Mouse (Mus musculus): Measurements from ENCODE around the gene Prm2. TPM values are rescaled to one million over a fixed set of nuclear protein-coding genes. Genes with fewer than 3 reads are reported as not detected.
A peak's percentile ranks its signal among the peaks of the same experiment; 100 is the strongest.

Prm2 gene
- polyA plus RNA-seq, 1 experiment from 2014 or later, result not detected

GRCm38 (mm10) chr16:10783883-10784792 is 11.8 kb downstream of the Prm2 start:
- Histone ChIP-seq H3K27ac (ENCODE audit: low read depth, low read length) (no peak overlapping the region), H3K4me1 (replicated peaks; ENCODE audit: control insufficient read depth, insufficient read depth, low read length) (no peaks in the 10 kb centered on the region; the same call in 1 of the 2 replicates), H3K9me3 (ENCODE audit: control insufficient read depth, low read length) (no peaks in the 10 kb centered on the region), H3K36me3 (ENCODE audit: control insufficient read depth, insufficient read depth, low read length) (no peaks in the 10 kb centered on the region), H3K4me3 (ENCODE audit: low read depth, low read length) (peak overlapping the region; percentile 60), H3K9ac (ENCODE audit: low read depth, low read length) (peak overlapping the region; percentile 53), H3K27me3 (ENCODE audit: control insufficient read depth, insufficient read depth, low read length) (peaks cover 15% of the 10 kb centered on the region), H3K4me2 (replicated peaks; ENCODE audit: low read depth, low read length) (peak overlapping the region; percentile 71)
- ATAC-seq (ENCODE audit: low FRiP score) (no peak), DNase-seq (ENCODE audit: low spot score) (peak; percentile 56)
- 3% methylated on average over 63 of the region's 81 CpGs for WGBS

GRCm38 (mm10) chr16:10783451-10783850 is 12.5 kb downstream of the Prm2 start:
- Histone ChIP-seq H3K9ac (ENCODE audit: low read depth, low read length) (no peak overlapping the region), H3K9me3 (ENCODE audit: control insufficient read depth, low read length) (no peaks in the 10 kb centered on the region), H3K36me3 (ENCODE audit: control insufficient read depth, insufficient read depth, low read length) (no peaks in the 10 kb centered on the region), H3K27me3 (ENCODE audit: control insufficient read depth, insufficient read depth, low read length) (peaks cover 15% of the 10 kb centered on the region), H3K27ac (ENCODE audit: low read depth, low read length) (no peak overlapping the region), H3K4me2 (replicated peaks; ENCODE audit: low read depth, low read length) (no peak overlapping the region), H3K4me3 (ENCODE audit: low read depth, low read length) (no peak overlapping the region), H3K4me1 (replicated peaks; ENCODE audit: control insufficient read depth, insufficient read depth, low read length) (no peaks in the 10 kb centered on the region; the same call in 1 of the 2 replicates)
- 71% methylated on average over 8 of the region's 8 CpGs for WGBS
- no peak for ATAC-seq (ENCODE audit: low FRiP score)
- DNase-seq (ENCODE audit: low spot score), result no peak

GRCm38 (mm10) chr16:10783152-10783434 is 12.8 kb downstream of the Prm2 start:
- no peak for ATAC-seq (ENCODE audit: low FRiP score)
- Histone ChIP-seq H3K9ac (ENCODE audit: low read depth, low read length) (no peak overlapping the region), H3K27ac (ENCODE audit: low read depth, low read length) (no peak overlapping the region), H3K4me1 (replicated peaks; ENCODE audit: control insufficient read depth, insufficient read depth, low read length) (no peaks in the 10 kb centered on the region; the same call in 1 of the 2 replicates), H3K27me3 (ENCODE audit: control insufficient read depth, insufficient read depth, low read length) (peaks cover 15% of the 10 kb centered on the region), H3K4me3 (ENCODE audit: low read depth, low read length) (no peak overlapping the region), H3K4me2 (replicated peaks; ENCODE audit: low read depth, low read length) (no peak overlapping the region), H3K36me3 (ENCODE audit: control insufficient read depth, insufficient read depth, low read length) (no peaks in the 10 kb centered on the region), H3K9me3 (ENCODE audit: control insufficient read depth, low read length) (no peaks in the 10 kb centered on the region)
- WGBS, result 57% methylated on average over 1 of the region's 1 CpGs
- no peak for DNase-seq (ENCODE audit: low spot score)

- H3K27ac ChIP-seq (ENCODE audit: low read depth, low read length), result no peak overlapping the region
- no peaks in the 10 kb centered on the region; the same call in 1 of the 2 replicates for H3K4me1 ChIP-seq (replicated peaks; ENCODE audit: control insufficient read depth, insufficient read depth, low read length)
- no peak overlapping the region for H3K4me3 ChIP-seq (ENCODE audit: low read depth, low read length)
- ATAC-seq (ENCODE audit: low FRiP score) (no peak), DNase-seq (ENCODE audit: low spot score) (no peak)
- peaks cover 15% of the 10 kb centered on the region for H3K27me3 ChIP-seq (ENCODE audit: control insufficient read depth, insufficient read depth, low read length)
- no peaks in the 10 kb centered on the region for H3K9me3 ChIP-seq (ENCODE audit: control insufficient read depth, low read length)
- WGBS, result 41% methylated on average over 6 of the region's 6 CpGs
- H3K4me2 ChIP-seq (replicated peaks; ENCODE audit: low read depth, low read length), result no peak overlapping the region
- no peaks in the 10 kb centered on the region for H3K36me3 ChIP-seq (ENCODE audit: control insufficient read depth, insufficient read depth, low read length)
- no peak overlapping the region for H3K9ac ChIP-seq (ENCODE audit: low read depth, low read length)
Measured at GRCm38 (mm10) chr16:10782377-10783151, 13.4 kb downstream of the Prm2 start.

DNA sequence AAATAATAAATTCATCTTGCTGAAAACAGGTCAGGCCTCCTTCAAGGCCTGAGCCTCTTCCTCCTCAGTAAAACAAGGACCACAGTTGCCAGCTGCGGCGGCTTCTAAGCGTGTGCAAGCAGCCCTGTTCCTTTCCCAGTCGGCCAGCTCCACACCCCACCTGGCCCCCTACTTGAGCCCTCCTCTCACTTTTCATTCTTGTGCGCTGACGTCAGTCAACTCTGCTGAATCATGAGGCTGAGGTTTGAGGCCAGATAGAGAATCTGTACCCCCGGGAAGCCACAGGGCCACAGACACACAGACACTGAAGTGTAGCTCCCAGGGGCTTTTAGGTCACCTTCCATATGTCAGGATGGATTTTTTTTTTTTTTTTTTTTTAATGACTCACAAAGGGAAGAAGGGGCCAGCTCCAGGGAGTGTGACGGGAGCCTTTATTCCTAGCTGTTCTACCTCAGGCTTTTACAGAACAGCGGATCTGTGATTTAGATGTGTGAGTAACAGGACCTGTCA is 14.0 kb downstream of the Prm2 start:
- H3K9ac ChIP-seq (ENCODE audit: low read depth, low read length), result no peak overlapping the region
- H3K4me3 ChIP-seq (ENCODE audit: low read depth, low read length), result no peak overlapping the region
- ATAC-seq (ENCODE audit: low FRiP score), result no peak
- H3K4me1 ChIP-seq (replicated peaks; ENCODE audit: control insufficient read depth, insufficient read depth, low read length), result no peaks in the 10 kb centered on the region; the same call in 1 of the 2 replicates
- no peaks in the 10 kb centered on the region for H3K36me3 ChIP-seq (ENCODE audit: control insufficient read depth, insufficient read depth, low read length)
- no peak for DNase-seq (ENCODE audit: low spot score)
- H3K4me2 ChIP-seq (replicated peaks; ENCODE audit: low read depth, low read length), result no peak overlapping the region
- no peak overlapping the region for H3K27ac ChIP-seq (ENCODE audit: low read depth, low read length)
- WGBS, result 32% methylated on average over 9 of the region's 9 CpGs
- peaks cover 15% of the 10 kb centered on the region for H3K27me3 ChIP-seq (ENCODE audit: control insufficient read depth, insufficient read depth, low read length)
- H3K9me3 ChIP-seq (ENCODE audit: control insufficient read depth, low read length), result no peaks in the 10 kb centered on the region

DNA sequence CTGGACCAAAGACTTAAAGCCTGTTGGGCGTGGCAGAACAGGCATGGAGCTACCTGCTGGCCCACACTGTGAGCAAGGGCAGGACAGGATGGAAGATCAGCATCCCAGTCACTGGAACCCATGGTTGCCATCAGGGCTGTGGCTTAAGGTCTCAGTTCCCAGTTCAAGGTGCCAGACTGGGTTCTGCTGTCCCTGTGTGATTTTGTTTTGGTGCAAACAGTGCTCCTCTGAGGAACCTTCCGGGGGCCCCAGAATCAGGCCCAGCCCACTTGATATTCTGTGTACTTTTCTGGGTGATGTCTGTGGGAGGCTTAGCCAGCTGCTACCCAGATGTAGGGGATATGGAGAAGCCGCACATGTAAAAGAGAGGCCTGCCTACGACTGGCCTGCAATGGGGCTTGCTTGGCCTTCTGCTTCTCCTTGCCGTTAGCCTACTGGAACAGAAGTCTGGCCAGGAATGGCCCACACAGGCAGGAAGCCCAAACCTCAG is 15.3 kb downstream of the Prm2 start:
- Histone ChIP-seq H3K27ac (ENCODE audit: low read depth, low read length) (no peak overlapping the region), H3K9me3 (ENCODE audit: control insufficient read depth, low read length) (no peaks in the 10 kb centered on the region), H3K27me3 (ENCODE audit: control insufficient read depth, insufficient read depth, low read length) (peaks cover 15% of the 10 kb centered on the region), H3K36me3 (ENCODE audit: control insufficient read depth, insufficient read depth, low read length) (no peaks in the 10 kb centered on the region), H3K9ac (ENCODE audit: low read depth, low read length) (no peak overlapping the region), H3K4me3 (ENCODE audit: low read depth, low read length) (no peak overlapping the region), H3K4me1 (replicated peaks; ENCODE audit: control insufficient read depth, insufficient read depth, low read length) (no peaks in the 10 kb centered on the region; the same call in 1 of the 2 replicates), H3K4me2 (replicated peaks; ENCODE audit: low read depth, low read length) (no peak overlapping the region)
- ATAC-seq (ENCODE audit: low FRiP score), result no peak
- DNase-seq (ENCODE audit: low spot score), result no peak
- 79% methylated on average over 5 of the region's 5 CpGs for WGBS

GRCm38 (mm10) chr16:10777579-10778160 is 18.3 kb downstream of the Prm2 start:
- 64% methylated on average over 5 of the region's 5 CpGs for WGBS
- Histone ChIP-seq H3K4me3 (ENCODE audit: low read depth, low read length) (no peak overlapping the region), H3K9me3 (ENCODE audit: control insufficient read depth, low read length) (no peaks in the 10 kb centered on the region), H3K9ac (ENCODE audit: low read depth, low read length) (no peak overlapping the region), H3K4me1 (replicated peaks; ENCODE audit: control insufficient read depth, insufficient read depth, low read length) (no peaks in the 10 kb centered on the region; the same call in 1 of the 2 replicates), H3K4me2 (replicated peaks; ENCODE audit: low read depth, low read length) (no peak overlapping the region), H3K27me3 (ENCODE audit: control insufficient read depth, insufficient read depth, low read length) (no peaks in the 10 kb centered on the region; the same call in 1 of the 2 replicates), H3K36me3 (ENCODE audit: control insufficient read depth, insufficient read depth, low read length) (no peaks in the 10 kb centered on the region), H3K27ac (ENCODE audit: low read depth, low read length) (no peak overlapping the region)
- no peak for ATAC-seq (ENCODE audit: low FRiP score)
- no peak for DNase-seq (ENCODE audit: low spot score)

- H3K4me1 ChIP-seq (replicated peaks; ENCODE audit: control insufficient read depth, insufficient read depth, low read length), result no peaks in the 10 kb centered on the region
- ATAC-seq (ENCODE audit: low FRiP score), result no peak; the same call in 1 of the 2 replicates
- no peak overlapping the region for H3K27ac ChIP-seq (ENCODE audit: low read depth, low read length)
- H3K4me2 ChIP-seq (replicated peaks; ENCODE audit: low read depth, low read length), result no peak overlapping the region
- no peak overlapping the region for H3K4me3 ChIP-seq (ENCODE audit: low read depth, low read length)
- H3K9ac ChIP-seq (ENCODE audit: low read depth, low read length), result no peak overlapping the region
- WGBS, result 62% methylated on average over 7 of the region's 7 CpGs
- no peaks in the 10 kb centered on the region for H3K36me3 ChIP-seq (ENCODE audit: control insufficient read depth, insufficient read depth, low read length)
- H3K27me3 ChIP-seq (ENCODE audit: control insufficient read depth, insufficient read depth, low read length), result no peaks in the 10 kb centered on the region
- H3K9me3 ChIP-seq (ENCODE audit: control insufficient read depth, low read length), result no peaks in the 10 kb centered on the region
- DNase-seq (ENCODE audit: low spot score), result no peak
Measured at GRCm38 (mm10) chr16:10776322-10776721, 19.6 kb downstream of the Prm2 start.
